Mouse (Mus musculus) cortical plate, adult 2 months (tissue): Measurements from ENCODE around the gene Ttc28.

Source experiments
- CTCF ChIP-seq: fragments of 200-500 bp; IDR thresholded peaks from 2 replicates; pipeline ENCODE4 v1.5.1; 2011; ENCODE audit warnings: mild to moderate bottlenecking, control low read depth, low read length; ENCODE audit not compliant: insufficient read depth; ENCODE audit errors: extremely low read depth
- POLR2A ChIP-seq: fragments of 200-500 bp; IDR thresholded peaks from 2 replicates; pipeline ENCODE4 v1.6.1; 2011; ENCODE audit warnings: mild to moderate bottlenecking, low read length, control low read depth; ENCODE audit not compliant: insufficient read depth; ENCODE audit errors: extremely low read depth

DNA sequence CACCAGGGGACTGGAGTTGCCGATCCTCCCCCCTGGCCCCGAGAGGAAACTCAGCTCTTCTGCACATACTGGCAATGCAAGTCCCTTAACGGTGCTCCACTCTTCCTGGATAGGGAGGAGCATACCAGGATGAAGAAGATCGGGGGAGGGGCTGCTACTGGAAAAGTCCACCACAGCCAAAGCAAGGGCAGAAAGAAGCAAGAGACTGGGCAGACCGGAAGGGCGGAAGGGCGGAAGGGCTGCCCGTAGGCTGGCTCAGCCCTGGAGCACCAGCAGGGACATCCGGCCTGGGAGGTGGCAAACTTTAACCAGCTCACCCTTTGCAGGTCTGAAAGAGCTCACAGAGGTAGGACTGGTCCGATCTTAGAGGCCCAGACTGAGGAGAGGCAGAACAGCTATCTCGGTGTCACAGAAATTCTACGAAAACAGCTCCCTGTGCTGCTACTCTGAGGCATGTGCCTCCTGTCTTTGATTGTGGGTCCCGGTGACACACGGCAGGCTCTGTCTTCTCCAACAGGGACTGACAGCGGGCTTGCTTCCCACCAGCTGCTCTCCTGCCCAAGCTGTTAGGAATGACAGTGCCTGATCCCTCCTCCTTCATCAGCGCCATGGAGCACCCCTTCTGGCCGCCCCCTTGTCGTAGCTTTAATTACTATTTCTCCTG is 338.0 kb downstream of the Ttc28 start:
- TF ChIP-seq CTCF (no peak), POLR2A (no peak)
